Mouse (Mus musculus) layer of hippocampus, adult 9-10 months (tissue): Measurements from ENCODE around the gene Atp5d.
"Not testable (repeated sequence)": the region's sequence is repeated elsewhere in the genome, so short reads cannot be mapped to it uniquely, and the experiment has no call there.

ENCODE experiments used
- DNase-seq: peaks from one replicate; pipeline ENCODE4 v3.0.0; 2022; ENCODE audit warnings: low spot score

Gene Atp5d

DNA sequence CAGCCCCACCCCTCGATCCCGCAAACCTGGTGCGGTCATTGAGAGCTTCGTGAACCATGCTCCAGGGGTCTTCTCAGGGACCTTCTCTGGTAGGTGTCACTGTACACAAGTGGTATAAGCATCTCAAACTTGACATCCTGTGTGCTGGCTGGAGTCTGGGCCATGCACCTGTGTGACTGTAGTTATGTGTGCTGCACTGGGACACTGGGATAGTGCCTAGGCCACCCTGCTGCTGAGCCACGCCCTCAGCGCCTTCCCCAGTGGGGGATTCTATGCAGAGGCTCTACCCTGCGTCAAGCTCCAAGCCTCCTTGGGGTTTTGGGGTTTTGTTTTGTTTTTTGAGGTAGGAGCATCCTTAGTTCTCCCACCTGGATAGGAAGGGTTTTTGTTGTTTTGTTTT lies 16.0 kb downstream of the Atp5d start:
- no peak for DNase-seq

DNA sequence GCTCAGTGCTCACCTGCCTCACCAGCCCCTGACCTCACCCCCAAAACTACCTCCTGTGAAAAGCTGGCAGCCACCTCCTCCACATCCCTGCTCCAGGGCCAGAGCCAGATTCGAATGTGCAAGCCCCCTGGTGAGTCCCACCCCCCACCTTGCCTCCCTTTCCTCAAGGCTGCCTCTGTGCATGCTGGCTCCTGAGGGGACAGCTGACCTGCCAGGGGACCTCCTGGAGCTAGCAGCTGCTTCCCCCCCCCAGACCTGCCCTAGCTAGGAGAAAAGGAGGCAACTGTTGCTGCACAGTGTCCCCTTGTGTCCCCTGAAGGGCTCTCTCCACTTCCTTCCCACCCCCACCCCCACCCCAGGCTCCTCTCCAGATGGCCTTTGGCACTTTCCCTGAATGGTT lies 16.8 kb downstream of the Atp5d start:
- no peak for DNase-seq

DNA sequence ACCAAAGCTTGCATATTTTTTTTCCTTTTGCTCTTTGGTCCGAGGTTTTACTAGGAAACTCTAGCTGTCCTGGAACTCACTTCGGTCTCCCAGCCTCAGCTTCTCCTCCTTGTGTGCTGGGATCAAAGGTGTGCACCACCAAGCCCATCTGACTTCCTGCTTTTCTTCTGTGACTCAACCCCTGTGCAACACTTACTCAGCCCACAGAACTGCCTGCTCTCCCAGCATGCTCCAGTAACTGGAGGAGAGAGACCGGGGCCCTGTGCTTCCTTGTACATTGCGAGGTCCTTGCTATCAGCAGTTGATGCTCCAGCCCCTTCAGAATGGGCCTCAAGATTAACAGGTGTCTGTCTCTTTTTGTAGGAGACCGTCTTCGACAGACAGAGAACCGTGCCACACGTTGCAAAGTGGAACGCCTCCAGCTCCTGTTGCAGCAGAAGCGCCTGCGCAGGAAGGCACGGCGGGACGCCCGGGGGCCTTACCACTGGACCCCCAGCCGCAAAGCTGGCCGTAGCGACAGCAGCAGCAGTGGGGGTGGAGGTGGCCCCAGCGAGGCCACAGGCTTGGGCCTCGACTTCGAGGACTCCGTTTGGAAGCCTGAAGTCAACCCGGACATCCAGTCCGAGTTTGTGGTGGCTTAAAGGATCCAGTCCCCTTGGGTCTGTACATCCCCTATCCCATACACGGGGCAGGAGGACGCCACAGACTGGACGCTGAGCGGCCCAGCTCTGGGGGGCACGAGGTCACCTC lies 17.7 kb downstream of the Atp5d start:
- DNase-seq = no peak

DNA sequence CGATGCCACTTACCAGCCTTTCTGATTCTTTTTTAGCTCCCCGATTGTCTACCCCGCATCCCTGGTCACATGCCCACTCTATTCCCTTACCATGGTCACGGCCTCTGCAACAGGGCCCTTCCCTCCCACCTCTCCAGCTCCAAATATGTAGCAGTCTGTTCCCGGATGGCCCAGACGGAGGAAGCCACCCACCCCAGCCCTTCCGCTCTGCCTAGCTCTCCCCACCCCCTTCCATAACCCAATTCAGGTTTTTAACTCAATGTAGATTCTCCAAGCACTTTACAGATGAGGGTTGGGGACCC lies 18.3 kb downstream of the Atp5d start:
- DNase-seq = no peak

DNA sequence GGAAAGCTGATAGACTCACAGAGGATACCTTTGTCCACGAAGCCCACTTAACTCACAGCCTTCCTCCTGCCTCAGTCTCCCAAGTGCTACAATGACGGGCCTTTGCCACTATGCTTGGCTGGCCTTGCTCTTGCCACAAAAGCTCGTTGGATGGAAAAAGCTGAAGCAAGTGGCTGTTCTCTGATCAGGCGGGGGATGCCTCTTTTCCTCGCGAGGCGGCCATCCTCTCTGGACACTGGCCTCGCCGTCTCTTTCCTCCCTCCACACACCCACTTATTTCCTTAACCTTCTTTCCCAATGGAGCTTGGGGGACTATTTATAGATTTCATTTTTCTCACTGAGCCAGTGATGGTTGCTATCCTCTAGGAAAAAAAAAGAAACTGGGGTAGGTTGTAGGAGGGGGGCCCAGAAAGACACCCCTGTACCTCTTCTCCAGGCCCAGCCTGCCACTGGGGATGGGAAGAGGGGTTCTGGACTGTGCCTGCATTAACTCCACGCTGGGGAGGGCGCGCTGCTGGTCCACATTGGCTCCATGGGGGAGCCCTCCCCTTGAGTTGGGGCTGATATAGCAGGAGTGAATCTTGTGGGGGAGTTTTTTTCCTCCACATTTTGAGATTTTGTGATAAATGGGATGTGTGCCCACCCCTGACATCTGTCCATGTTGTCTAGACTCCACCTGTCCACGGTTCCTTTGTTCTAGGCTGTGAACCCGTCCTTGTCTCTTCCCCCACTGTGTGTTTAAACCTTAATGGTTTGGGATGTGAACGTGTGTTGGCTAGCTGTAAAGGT lies 18.9 kb downstream of the Atp5d start:
- no peak for DNase-seq

DNA sequence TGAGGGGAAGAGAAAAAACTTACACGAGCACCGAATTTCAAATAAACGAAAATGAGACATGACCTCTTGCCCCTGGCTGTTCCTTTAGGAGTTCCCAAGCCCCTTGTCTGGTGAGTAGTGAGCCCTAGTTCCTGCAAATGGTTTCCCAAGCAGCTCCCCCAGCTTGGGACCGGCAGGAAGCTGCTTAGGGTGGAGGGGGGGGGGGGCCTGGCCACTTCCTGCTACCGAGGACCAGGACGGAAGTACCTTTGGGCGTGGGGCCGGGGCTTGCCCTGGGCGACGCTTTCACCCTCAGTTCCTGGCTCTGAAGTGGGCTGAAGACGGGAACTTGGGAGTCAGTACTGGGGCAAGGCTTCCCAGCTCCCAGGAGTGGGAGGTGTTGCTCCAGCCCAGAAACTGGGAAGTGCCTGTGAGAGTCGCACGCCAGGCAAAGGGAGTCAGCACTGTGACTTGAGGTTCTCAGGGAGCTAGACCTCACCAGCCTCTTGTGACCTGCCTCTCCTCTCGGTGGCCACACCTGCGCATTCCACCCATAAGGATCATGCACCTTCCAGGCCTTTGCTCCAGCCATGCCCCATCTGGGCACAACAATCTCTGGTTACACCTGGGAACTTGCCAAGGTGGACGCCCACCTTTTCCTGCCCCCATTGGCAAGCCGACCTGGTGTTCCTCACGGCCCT lies 20.0 kb downstream of the Atp5d start:
- no peak for DNase-seq

DNA sequence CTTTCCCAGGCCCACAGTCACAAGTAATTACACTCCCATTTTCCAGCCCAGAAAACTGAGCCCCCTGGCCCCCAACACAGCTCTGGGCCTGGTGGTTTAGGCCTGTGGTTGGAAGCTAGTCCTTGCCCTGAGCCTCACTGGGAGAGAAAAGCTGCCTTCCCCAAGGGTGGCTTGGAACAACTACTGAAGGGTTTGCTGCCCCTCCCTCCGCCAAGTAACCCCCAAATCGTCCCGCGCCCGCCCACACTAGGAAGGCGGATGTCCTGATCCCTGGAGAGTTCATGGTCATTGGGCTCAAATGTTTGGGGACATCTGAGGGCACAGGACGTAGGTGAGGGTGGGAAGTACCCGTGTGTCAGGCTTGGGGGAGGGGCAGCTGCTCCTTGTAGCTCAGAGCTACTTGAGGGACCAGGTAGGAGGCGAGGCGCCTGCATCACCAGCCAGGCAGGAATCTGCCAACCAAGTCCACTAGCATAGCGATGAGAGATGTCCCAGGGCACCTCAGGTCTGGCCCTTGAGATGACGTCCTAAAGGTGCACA lies 20.7 kb downstream of the Atp5d start:
- no peak for DNase-seq

DNA sequence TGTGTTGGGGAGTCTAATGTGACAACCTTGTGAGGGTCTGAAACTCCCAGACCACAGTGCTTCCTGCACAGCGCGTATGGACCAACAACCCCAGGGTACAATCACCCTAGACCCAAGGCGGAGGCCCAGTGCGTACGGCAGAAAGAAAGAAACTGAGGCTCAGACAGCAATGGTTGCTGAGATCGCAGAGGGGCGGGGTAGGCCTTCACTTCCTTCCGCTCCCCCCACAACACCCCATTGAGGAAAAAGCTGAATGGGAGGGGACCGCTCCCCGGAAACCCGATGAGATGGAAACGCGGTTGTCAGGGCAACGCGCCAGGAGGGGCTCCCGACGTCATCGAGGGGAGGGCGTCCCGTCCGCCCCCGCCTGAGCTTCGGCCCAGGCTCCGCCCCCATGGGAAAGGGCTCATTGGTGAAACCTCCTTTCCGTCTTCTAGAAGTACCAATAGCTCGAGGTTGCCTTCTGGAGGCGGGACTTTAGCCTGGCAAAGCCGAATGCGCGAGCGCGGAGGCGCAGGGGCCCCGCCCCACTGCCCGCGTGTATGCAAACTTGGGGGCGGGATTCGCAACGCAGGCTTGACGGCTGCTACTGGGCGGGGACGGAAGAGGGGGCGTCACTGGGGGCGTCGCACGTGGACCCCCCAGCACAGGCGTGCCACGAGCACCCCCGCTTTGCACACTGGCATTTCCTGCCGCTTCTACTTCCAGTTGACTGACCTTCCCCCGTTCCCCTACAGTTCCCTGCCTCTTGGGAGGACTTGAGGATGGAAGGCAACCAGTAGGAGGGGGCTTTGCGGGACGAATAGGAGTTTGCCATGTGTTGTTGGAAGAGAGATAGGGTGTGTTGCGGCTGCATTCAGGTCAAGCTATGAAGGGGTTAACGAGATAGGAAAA lies 21.4 kb downstream of the Atp5d start:
- peak; percentile 96 for DNase-seq

DNA sequence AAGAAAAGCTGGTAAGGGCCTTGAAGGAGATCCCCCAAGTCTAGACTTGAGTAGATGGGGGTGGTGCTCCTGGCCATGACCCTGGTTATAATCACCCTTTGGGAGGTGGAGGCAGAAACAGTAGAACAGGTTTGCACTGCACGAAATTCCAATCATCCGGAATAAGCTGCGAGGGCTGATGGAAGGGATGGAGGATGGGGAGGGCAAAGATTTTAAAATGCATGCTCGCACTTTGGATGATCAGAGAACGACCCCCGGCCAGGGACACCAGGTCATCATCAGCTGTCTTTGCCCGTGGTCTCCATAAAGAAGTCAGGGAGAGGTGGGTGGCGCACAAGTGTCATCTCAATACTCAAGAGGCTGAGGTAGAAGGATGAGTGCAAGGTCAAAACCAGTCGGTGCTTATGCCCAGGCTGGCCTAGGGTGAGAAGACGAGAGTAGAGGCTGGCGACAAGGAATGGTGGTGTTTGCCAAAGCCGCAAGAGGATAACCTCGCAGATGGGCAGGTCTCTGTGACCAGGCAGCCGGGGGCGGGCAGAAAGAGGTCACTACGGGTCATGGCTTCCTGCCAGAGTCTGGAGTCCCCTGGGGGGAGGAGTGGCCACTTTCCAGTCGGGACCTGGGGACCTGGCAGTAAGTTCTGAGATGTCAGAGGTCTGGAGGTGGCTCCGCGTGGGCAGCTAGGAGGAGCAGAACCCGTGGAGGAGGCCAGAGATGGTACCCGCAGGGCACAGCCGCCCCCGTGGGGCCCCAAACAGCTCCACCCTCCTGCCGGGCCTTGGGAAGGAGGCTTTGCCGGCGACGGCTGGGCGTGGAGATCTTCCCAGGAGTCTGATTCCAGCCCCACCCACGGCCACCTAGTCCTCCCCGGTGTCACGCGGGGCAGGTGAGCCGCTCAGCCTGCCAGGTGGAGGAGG lies 22.3 kb downstream of the Atp5d start:
- DNase-seq = no peak

DNA sequence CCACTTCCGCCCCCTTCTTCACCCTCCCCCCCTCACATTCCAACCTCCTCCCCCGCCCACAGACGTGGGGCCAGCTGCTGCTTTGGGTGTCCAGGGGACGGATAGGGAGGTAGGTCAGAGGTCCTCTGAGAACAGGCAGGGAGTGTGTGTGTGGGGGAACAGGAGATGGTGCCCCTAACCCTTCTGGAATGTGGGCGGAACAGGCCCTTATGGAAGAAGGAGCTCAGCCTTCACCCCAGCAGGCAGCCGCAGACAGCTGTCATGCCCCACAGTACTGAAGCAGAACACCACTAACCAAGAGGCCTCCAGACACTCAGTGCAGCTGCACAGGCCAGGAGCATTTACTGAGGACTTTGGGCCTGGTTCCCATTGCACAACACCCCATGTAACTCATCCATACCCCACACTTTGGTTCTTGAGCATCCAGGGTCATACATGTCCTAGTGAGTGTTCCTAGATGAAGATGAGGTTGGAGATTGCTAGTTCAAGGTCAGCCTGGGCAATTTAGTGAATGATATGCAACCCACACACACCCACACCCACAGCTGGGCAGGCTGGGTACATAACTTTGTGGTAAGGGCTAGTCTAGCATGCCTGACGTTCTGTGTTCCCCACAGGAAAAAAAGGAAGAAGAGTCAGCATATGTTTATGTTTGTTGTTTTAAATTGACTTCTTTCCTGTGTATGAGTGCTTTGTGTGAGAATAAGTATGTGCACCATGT lies 23.2 kb downstream of the Atp5d start:
- no peak for DNase-seq

DNA sequence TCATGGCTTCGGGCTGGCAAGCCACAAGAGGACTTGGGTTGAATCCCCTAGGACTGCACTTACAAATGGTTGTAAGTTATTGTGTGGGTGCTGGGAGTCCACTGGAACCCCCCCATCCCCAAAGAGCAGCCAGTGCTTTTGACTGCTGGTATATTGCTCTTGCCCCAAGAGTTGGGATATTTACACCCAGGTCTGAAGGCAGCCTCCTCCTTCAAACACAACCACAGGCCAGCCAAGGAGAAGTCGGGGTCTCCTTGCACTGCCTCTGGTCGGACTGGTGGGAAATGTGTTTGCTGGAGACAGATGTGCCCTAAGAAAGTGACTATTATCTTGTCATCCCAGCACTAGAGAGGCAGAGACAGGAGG lies 23.8 kb downstream of the Atp5d start:
- DNase-seq = no peak

DNA sequence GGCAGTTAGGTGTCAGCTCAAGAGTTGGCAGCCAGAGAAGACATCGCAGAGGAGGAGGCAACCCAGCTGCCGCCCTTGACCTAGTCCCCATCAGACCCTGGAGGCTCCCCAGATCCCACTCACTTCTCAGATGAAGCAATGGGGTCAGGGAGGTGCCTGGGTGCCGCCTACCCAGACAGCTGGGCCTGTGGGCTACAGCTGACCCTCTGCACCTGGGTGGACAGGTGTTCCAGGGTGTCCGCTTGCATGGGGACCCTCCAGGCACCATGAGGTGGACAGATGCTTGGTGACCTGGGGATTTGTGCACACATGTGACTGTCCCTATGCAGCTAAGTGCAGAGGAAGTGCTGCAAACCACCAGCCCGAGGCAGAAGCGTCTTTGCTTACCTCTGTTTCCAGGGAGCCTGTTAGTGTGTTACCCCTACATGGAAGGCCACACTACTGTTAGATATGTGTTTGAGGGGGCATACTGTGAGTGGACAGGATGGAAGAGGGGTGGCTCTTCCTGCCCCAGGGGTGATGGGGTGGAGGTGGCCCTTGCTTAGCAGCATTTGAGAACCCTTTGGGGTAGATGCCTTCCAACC lies 24.4 kb downstream of the Atp5d start:
- DNase-seq = no peak

DNA sequence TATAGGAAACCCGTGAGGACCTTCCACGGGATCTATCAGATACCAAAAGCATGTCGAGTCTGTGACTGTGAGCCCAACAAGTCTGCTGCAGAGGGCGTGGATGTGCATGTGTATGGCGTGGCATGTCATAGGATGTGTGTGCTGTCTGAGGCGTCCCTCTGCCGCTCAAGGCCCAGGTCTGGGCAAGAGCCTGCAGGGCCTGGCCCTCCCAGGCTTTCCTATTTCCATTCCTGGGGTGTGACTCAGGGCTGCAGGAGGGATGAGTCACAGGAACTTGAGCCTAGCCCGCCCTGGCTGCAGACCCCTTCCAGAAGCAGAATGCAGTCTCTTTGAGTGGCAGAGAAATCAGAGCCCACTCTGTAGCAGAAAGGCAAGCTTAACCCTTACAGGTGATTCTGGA lies 25.3 kb downstream of the Atp5d start:
- no peak for DNase-seq

DNA sequence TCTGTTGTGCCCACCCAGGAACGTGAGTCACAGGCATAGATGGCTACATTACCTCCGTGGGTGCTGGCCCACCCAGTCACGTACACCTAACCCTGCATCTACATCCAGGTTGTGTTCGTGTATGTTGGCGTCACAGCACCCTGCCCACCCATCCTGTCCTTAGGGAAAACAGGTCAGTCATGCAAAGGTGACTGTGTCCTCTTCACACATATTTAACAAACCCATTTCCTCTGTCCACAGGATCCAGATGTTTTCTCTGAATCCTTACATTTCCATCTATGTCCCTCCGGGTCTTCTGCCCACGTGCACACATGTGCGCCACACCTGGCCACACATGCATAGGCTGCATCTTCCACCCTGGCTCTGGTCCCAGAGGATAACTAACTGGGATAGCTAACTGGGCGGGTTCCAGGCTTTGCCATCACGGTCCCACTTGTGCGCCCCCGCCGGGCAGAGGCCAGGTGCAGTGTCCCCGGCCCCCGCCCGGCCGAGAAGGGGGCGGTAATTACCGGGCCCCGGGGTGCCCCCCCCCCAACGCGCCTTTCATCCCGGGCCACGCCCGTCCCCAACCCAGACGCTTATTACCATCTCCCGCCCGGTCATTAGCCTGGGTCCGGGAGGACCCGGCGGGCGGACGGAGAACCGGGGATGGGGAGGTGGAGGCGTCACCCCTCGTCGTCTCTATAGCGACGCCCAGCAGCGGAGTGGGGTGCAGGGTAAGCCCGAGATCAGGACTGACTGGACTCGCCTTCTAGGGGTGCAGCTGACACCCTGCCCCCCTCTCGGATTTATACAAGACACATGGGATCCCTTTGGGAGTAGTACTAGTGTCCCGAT lies 25.9 kb downstream of the Atp5d start:
- no peak for DNase-seq

DNA sequence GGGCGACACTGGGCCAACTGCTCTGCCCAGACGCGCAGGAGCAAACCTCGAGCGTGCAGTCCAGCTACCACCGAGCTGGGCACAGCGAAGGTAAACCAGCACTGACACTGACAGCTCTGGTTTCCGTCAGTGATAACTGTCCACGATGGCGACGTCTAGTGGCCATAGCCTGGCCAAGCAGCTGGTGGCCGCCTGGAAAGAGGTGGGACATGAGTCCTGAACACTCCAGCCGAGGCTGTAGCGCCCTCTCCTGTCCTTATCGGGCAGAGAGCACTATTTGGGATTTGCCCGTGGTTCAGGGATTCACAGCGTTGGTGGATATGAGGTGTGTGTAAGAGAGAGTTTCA lies 26.5 kb downstream of the Atp5d start:
- DNase-seq = peak; percentile 98

DNA sequence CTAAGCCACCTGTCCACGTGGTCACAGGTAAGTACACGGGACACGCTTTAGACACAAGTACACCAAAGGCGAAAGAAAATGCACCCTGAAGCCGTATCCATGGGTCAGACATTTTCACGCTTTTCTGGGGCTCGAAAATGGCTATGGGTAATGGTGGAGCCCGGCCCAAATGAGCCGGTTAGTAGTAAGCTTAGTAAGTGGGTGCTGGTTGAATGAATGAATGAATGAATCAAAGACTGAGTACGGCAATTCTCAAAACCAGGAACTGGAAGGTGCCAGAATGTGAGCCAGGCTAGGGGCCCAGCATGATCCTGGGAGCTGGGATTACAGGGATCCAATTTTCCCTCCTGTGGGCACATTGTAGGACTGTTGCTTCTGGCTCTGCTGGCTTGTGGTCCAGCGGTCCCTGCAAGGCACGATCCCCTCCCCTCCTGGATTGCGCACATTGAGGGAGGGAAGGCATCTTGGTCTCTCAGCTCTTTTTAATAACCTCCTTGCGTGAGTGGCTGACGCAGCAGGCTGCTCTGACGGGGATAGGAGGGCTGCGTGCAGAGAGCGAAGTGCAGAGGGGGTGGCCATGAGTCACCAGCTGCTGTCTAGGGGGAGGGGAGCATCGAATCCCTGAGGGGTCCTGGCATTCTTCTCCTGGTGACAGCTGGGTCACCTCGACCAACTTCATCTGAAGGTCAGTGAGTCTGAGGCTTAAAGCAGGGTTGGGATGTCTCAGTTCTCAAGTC lies 27.1 kb downstream of the Atp5d start, which contains the start of gene Cirbp:
Gene Cirbp (plus strand): TSS at position 594 of the 737 bp plus-strand sequence.
- DNase-seq = no peak

DNA sequence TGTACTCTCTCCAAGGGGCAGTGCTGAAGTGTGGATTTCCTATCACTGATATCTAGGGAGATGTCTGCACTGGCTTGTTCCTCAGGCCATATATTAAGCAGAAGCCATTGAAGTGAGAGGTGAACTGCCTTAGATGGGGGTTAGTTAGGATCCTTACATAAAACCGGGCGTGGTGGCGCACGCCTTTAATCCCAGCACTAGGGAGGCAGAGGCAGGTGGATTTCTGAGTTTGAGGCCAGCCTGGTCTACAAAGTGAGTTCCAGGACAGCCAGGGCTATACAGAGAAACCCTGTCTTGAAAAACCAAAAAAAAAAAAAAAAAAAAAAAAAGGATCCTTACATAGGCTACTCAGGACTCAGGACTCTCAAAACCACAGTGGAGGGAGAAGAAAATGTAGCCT lies 27.7 kb downstream of the Atp5d start:
- DNase-seq = not testable (repeated sequence)

DNA sequence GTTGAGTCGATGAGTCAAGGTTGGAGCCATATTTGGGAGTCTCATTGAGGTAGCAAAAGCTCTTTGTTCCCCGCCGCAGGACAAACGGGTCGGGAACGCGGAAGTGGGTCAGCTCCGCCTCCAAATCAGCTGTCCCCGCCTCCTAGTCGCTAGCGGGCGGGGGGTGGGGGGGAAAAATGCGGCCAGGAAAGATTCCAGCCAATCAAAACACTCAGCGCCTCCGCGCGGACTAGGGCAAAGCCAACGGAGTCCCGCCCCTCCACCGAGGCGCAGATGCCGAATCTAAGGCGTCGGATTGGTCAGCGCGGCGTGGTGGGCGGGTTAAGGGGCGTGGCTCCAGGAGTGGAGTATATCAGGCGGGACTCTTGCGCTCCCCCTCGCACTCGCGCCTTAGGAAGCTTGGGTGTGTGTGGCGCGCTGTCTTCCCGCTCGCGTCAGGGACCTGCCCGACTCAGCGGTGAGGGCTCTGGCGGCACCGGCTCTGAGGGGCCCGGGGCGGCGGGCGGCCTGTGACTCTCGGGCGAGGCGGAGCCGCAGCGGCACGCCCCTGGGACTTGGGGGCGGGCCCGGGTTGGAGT lies 29.1 kb downstream of the Atp5d start:
- DNase-seq = peak; percentile 95
